Mouse (Mus musculus): Measurements from ENCODE around the gene Gstp3. TPM values are rescaled to one million over a fixed set of nuclear protein-coding genes. Genes with fewer than 3 reads are reported as not detected.

The Gstp3 gene
- 0.51 and 0.80 TPM in 2 replicates for polyA plus RNA-seq (2015; fragmentation: Nextera tagmentation; extraction: Ambion mirVana)

DNA sequence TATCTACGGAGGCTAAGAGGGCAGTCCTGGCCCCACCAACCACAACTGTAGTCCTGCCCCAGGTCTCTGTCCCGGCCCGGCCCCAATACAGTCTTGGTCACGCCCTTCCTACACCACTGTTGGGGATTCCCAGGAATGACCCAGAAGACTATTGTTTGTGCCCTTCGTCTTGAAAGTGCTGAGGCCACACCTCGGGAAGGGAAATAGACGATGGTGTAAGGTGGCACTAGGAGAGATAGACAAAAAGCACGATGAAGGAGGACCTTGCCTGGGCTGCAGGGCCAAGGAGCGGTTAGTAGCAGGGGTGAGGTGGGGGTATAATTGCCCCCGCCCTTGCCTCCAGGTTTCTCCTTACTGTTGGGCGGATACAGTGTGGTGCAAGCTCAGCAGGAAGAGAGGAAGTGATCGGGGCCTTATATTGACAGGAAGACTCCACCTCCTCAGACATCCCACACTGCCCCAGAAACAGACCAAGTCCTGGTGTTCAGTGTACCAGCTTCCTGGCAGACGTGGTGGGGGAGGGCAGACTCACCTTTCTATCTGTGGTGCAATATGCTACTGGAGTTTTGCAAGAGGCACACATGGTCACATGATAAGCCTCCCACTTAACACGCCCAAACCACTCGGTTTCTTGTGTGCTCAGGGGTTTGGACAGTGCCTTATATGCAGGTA lies at the start of gene Gstp3:
Gene Gstp3, minus strand, starts transcription at position 501 of the 672 bp plus-strand sequence.
- WGBS = 69% methylated on average over 15 of the region's 15 CpGs
- peak; percentile 31; the same call in 1 of the 2 replicates for ATAC-seq (replicated peaks; ENCODE audit: extremely low read depth, insufficient read depth, low FRiP score)

DNA sequence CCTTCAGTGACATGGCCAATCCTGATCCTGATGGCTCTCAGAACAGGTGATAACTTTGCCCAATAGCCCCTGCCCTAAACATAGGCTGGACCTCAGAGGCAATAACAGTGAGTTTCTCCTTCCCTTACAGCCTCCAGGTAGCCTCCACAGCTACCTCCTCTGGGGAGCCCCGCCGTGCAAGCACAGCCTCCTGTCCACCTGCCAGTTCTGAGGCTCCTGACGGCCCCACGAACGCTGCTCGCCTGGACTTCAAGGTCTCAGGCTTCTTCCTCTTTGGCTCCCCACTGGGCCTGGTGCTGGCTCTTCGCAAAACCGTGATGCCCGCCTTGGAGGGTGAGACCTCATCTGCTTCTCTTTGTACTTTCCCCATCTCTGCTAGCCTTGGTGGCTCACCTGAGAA lies 49.2 kb upstream of the Gstp3 start:
- 83% methylated on average over 9 of the region's 9 CpGs for WGBS
- no peak for ATAC-seq (replicated peaks; ENCODE audit: extremely low read depth, insufficient read depth, low FRiP score)
- Histone ChIP-seq H3K27me3 (ENCODE audit: control insufficient read depth, insufficient read depth, low read length) (no peaks in the 10 kb centered on the region), H3K4me1 (ENCODE audit: control insufficient read depth, insufficient read depth, low read length) (peaks cover 6% of the 10 kb centered on the region), H3K36me3 (ENCODE audit: control insufficient read depth, insufficient read depth) (no peaks in the 10 kb centered on the region; the same call in 1 of the 2 replicates), H3K27ac (ENCODE audit: low read length) (no peak overlapping the region), H3K4me3 (ENCODE audit: low read length) (no peak overlapping the region), H3K9ac (ENCODE audit: low read length) (no peak overlapping the region), H3K9me3 (replicated peaks; ENCODE audit: control insufficient read depth, low read length) (no peaks in the 10 kb centered on the region), H3K4me2 (ENCODE audit: low read depth, low read length) (no peak overlapping the region)

More for the DNA sequence above, at the start of gene Gstp3:
- peaks cover 15% of the 10 kb centered on the region for H3K4me1 ChIP-seq (ENCODE audit: control insufficient read depth, insufficient read depth, low read length)
- H3K27ac ChIP-seq (ENCODE audit: low read length) = no peak within 1 kb of the TSS
- no peak within 1 kb of the TSS for H3K4me2 ChIP-seq (ENCODE audit: low read depth, low read length)
- no peak within 1 kb of the TSS for H3K9ac ChIP-seq (ENCODE audit: low read length)
- H3K36me3 ChIP-seq (ENCODE audit: control insufficient read depth, insufficient read depth) = no peaks in the 10 kb centered on the region
- no peaks in the 10 kb centered on the region for H3K9me3 ChIP-seq (replicated peaks; ENCODE audit: control insufficient read depth, low read length)
- no peak within 1 kb of the TSS for H3K4me3 ChIP-seq (ENCODE audit: low read length)
- H3K27me3 ChIP-seq (ENCODE audit: control insufficient read depth, insufficient read depth, low read length) = no peaks in the 10 kb centered on the region

DNA sequence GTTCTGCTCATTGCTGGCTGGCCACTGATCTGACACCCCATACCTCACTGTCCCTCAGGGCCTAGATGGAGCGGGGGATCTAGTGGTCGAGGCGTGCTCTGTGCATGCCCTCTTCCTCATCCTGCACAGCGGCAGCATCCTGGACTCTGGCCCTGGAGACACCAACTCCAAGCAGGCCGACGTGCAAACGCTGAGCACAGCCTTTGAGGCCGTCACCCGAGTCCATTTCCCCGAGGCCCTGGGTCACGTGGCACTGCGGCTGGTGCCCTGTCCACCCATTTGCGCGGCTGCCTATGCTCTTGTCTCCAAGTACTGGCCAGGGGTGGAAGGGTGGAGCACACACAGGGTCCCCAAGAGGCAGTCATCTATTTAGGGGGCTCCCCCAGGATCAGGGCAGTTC lies 47.3 kb upstream of the Gstp3 start:
- 90% methylated on average over 14 of the region's 14 CpGs for WGBS
- peaks cover 10% of the 10 kb centered on the region; the same call in 1 of the 2 replicates for H3K27me3 ChIP-seq (ENCODE audit: control insufficient read depth, insufficient read depth, low read length)
- H3K4me3 ChIP-seq (ENCODE audit: low read length) = no peak overlapping the region
- no peaks in the 10 kb centered on the region for H3K4me1 ChIP-seq (ENCODE audit: control insufficient read depth, insufficient read depth, low read length)
- H3K9me3 ChIP-seq (replicated peaks; ENCODE audit: control insufficient read depth, low read length) = no peaks in the 10 kb centered on the region
- H3K9ac ChIP-seq (ENCODE audit: low read length) = no peak overlapping the region
- no peak for ATAC-seq (replicated peaks; ENCODE audit: extremely low read depth, insufficient read depth, low FRiP score)
- H3K27ac ChIP-seq (ENCODE audit: low read length) = no peak overlapping the region
- H3K36me3 ChIP-seq (ENCODE audit: control insufficient read depth, insufficient read depth) = peaks cover 2% of the 10 kb centered on the region
- H3K4me2 ChIP-seq (ENCODE audit: low read depth, low read length) = no peak overlapping the region

DNA sequence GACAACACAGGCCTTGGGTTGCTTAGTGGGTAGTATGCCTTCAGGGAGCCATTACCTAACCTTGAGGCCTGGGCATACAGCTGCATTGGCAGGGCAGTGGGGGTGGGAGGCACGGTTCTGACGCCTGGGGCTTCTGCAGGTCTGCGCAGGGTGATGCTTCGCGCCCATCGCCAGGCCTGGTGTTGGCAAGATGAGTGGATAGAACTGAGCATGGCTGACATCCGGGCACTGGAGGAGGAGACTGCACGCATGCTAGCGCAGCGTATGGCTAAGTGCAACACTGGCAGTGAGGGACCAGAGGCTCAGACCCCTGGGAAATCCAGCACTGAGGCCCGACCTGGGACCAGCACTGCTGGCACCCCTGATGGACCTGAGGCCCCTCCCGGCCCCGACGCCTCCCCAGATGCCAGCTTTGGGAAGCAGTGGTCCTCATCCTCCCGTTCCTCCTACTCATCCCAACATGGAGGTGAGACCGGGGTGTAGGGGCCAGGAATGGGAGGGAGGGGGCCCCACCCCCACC lies 45.4 kb upstream of the Gstp3 start:
- no peak overlapping the region for H3K4me3 ChIP-seq (ENCODE audit: low read length)
- peaks cover 11% of the 10 kb centered on the region for H3K4me1 ChIP-seq (ENCODE audit: control insufficient read depth, insufficient read depth, low read length)
- no peak overlapping the region for H3K4me2 ChIP-seq (ENCODE audit: low read depth, low read length)
- peaks cover 2% of the 10 kb centered on the region for H3K36me3 ChIP-seq (ENCODE audit: control insufficient read depth, insufficient read depth)
- no peaks in the 10 kb centered on the region for H3K9me3 ChIP-seq (replicated peaks; ENCODE audit: control insufficient read depth, low read length)
- WGBS = 90% methylated on average over 16 of the region's 16 CpGs
- no peak overlapping the region for H3K9ac ChIP-seq (ENCODE audit: low read length)
- peaks cover 20% of the 10 kb centered on the region; the same call in 1 of the 2 replicates for H3K27me3 ChIP-seq (ENCODE audit: control insufficient read depth, insufficient read depth, low read length)
- ATAC-seq (replicated peaks; ENCODE audit: extremely low read depth, insufficient read depth, low FRiP score) = no peak
- H3K27ac ChIP-seq (ENCODE audit: low read length) = no peak overlapping the region

DNA sequence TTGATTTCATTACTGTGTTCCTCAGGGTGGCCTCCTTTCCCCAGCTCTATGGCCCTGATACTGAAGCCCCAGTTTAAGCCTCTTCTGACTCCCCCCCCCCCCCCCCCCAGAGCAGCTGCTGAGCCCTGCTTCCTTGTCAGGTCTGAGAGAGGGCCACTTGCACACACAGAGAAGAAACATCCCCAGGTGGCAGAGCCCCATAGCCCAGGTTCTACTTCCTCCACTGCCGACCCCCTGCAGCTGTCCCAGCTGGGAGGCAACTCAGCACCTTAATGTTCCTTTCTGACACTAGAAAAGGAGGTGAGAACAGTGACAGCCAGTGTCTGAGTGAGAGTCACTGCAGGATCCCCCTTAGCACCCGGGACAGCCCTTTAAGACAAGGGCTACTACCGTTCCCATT lies 44.4 kb upstream of the Gstp3 start:
- H3K27ac ChIP-seq (ENCODE audit: low read length) = no peak overlapping the region
- H3K9ac ChIP-seq (ENCODE audit: low read length) = no peak overlapping the region
- ATAC-seq (replicated peaks; ENCODE audit: extremely low read depth, insufficient read depth, low FRiP score) = no peak
- H3K4me2 ChIP-seq (ENCODE audit: low read depth, low read length) = no peak overlapping the region
- H3K36me3 ChIP-seq (ENCODE audit: control insufficient read depth, insufficient read depth) = peaks cover 2% of the 10 kb centered on the region
- peaks cover 20% of the 10 kb centered on the region; the same call in 1 of the 2 replicates for H3K27me3 ChIP-seq (ENCODE audit: control insufficient read depth, insufficient read depth, low read length)
- no peak overlapping the region for H3K4me3 ChIP-seq (ENCODE audit: low read length)
- peaks cover 19% of the 10 kb centered on the region for H3K4me1 ChIP-seq (ENCODE audit: control insufficient read depth, insufficient read depth, low read length)
- 60% methylated on average over 3 of the region's 3 CpGs for WGBS
- no peaks in the 10 kb centered on the region for H3K9me3 ChIP-seq (replicated peaks; ENCODE audit: control insufficient read depth, low read length)

DNA sequence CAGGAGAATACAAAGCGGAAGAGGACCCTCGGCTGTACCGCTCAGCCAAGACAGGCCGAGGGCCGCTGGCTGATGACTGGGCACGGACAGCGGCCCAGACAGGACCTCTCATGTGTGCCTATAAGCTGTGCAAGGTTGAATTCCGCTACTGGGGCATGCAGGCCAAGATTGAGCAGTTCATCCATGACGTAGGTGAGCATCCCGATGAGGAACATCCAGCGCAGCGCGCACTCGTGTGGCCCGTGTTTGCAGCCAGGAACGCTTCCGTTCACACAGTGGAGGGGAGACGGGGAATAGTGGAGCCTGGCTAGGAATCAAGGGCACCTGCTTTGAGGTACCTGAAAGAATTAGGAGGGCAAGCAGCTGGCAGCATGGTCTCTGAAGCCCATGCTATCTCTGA lies 43.9 kb upstream of the Gstp3 start:
- H3K9me3 ChIP-seq (replicated peaks; ENCODE audit: control insufficient read depth, low read length) = no peaks in the 10 kb centered on the region
- H3K4me1 ChIP-seq (ENCODE audit: control insufficient read depth, insufficient read depth, low read length) = peaks cover 24% of the 10 kb centered on the region
- H3K27ac ChIP-seq (ENCODE audit: low read length) = no peak overlapping the region
- no peak for ATAC-seq (replicated peaks; ENCODE audit: extremely low read depth, insufficient read depth, low FRiP score)
- WGBS = 93% methylated on average over 18 of the region's 18 CpGs
- H3K9ac ChIP-seq (ENCODE audit: low read length) = no peak overlapping the region
- H3K27me3 ChIP-seq (ENCODE audit: control insufficient read depth, insufficient read depth, low read length) = peaks cover 20% of the 10 kb centered on the region; the same call in 1 of the 2 replicates
- no peak overlapping the region for H3K4me3 ChIP-seq (ENCODE audit: low read length)
- H3K36me3 ChIP-seq (ENCODE audit: control insufficient read depth, insufficient read depth) = peaks cover 2% of the 10 kb centered on the region
- no peak overlapping the region for H3K4me2 ChIP-seq (ENCODE audit: low read depth, low read length)

DNA sequence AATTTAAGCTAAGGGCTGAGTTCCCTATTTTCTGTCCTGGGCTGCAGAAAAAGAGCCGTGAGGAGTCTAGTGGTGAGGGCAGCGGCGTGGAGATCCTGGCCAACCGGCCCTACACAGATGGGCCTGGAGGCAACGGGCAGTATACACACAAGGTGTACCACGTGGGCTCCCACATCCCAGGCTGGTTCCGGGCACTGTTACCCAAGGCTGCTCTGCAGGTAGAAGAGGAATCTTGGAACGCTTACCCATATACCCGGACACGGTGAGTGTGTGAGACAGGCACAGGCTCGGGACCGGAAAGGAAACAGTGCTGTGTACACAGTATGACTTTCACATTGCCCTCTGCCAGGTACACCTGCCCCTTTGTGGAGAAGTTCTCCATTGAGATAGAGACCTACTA lies 43.3 kb upstream of the Gstp3 start:
- Histone ChIP-seq H3K36me3 (ENCODE audit: control insufficient read depth, insufficient read depth) (peaks cover 2% of the 10 kb centered on the region), H3K9me3 (replicated peaks; ENCODE audit: control insufficient read depth, low read length) (no peaks in the 10 kb centered on the region), H3K4me1 (ENCODE audit: control insufficient read depth, insufficient read depth, low read length) (peaks cover 29% of the 10 kb centered on the region), H3K9ac (ENCODE audit: low read length) (no peak overlapping the region), H3K4me2 (ENCODE audit: low read depth, low read length) (no peak overlapping the region), H3K27ac (ENCODE audit: low read length) (no peak overlapping the region), H3K27me3 (ENCODE audit: control insufficient read depth, insufficient read depth, low read length) (peaks cover 20% of the 10 kb centered on the region; the same call in 1 of the 2 replicates), H3K4me3 (ENCODE audit: low read length) (no peak overlapping the region)
- ATAC-seq (replicated peaks; ENCODE audit: extremely low read depth, insufficient read depth, low FRiP score) = no peak
- WGBS = 94% methylated on average over 12 of the region's 12 CpGs

DNA sequence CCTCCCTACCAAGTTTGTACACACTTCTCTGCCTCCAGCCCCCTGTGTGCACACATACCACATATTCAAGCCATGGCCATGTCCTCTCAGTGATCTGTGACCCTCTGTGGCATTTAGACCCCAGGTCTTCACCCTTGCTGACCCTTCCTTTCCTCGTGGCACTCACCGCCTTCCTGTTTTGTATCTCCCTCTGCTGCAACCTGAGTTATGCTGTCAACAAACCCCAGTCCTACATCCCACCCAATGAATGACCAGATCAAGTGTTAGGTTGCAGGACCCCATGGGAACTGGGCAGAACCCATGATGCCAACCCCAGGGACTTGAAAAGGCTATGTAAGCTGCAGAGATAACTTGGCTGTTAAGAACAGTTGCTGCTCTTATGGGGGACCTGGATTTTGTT lies 42.7 kb upstream of the Gstp3 start:
- no peaks in the 10 kb centered on the region for H3K9me3 ChIP-seq (replicated peaks; ENCODE audit: control insufficient read depth, low read length)
- H3K4me3 ChIP-seq (ENCODE audit: low read length) = no peak overlapping the region
- H3K27ac ChIP-seq (ENCODE audit: low read length) = no peak overlapping the region
- 84% methylated on average over 2 of the region's 2 CpGs for WGBS
- H3K36me3 ChIP-seq (ENCODE audit: control insufficient read depth, insufficient read depth) = peaks cover 2% of the 10 kb centered on the region; the same call in 1 of the 2 replicates
- peaks cover 20% of the 10 kb centered on the region; the same call in 1 of the 2 replicates for H3K27me3 ChIP-seq (ENCODE audit: control insufficient read depth, insufficient read depth, low read length)
- H3K4me1 ChIP-seq (ENCODE audit: control insufficient read depth, insufficient read depth, low read length) = peaks cover 30% of the 10 kb centered on the region
- no peak for ATAC-seq (replicated peaks; ENCODE audit: extremely low read depth, insufficient read depth, low FRiP score)
- no peak overlapping the region for H3K4me2 ChIP-seq (ENCODE audit: low read depth, low read length)
- no peak overlapping the region for H3K9ac ChIP-seq (ENCODE audit: low read length)

DNA sequence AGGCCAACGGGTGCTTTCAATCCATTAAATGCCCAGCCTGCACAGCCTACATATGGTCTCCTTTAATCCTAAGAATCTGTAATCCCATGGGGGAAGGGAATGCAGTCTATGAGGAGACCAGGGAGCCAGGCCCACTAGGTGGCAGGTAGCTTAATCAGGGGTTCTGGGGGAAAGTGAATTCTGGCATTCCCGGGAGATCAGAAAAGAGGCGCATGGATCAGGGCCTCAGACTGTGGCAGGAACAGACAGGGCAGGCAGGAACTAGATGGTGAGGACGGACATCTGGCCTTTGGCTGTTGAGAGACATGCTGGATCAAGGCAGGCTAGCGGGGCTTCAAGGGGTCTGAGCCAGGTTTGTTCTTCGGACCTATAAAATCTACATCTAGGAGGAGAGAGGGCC lies 42.1 kb upstream of the Gstp3 start:
- no peaks in the 10 kb centered on the region for H3K9me3 ChIP-seq (replicated peaks; ENCODE audit: control insufficient read depth, low read length)
- no peak for ATAC-seq (replicated peaks; ENCODE audit: extremely low read depth, insufficient read depth, low FRiP score)
- no peak overlapping the region for H3K27ac ChIP-seq (ENCODE audit: low read length)
- peaks cover 30% of the 10 kb centered on the region for H3K4me1 ChIP-seq (ENCODE audit: control insufficient read depth, insufficient read depth, low read length)
- peaks cover 20% of the 10 kb centered on the region; the same call in 1 of the 2 replicates for H3K27me3 ChIP-seq (ENCODE audit: control insufficient read depth, insufficient read depth, low read length)
- H3K36me3 ChIP-seq (ENCODE audit: control insufficient read depth, insufficient read depth) = peaks cover 2% of the 10 kb centered on the region; the same call in 1 of the 2 replicates
- H3K4me2 ChIP-seq (ENCODE audit: low read depth, low read length) = no peak overlapping the region
- no peak overlapping the region for H3K9ac ChIP-seq (ENCODE audit: low read length)
- H3K4me3 ChIP-seq (ENCODE audit: low read length) = no peak overlapping the region
- WGBS = 83% methylated on average over 6 of the region's 6 CpGs
